Mouse (Mus musculus): Measurements from ENCODE around the gene Dvl2.

The Dvl2 gene

DNA sequence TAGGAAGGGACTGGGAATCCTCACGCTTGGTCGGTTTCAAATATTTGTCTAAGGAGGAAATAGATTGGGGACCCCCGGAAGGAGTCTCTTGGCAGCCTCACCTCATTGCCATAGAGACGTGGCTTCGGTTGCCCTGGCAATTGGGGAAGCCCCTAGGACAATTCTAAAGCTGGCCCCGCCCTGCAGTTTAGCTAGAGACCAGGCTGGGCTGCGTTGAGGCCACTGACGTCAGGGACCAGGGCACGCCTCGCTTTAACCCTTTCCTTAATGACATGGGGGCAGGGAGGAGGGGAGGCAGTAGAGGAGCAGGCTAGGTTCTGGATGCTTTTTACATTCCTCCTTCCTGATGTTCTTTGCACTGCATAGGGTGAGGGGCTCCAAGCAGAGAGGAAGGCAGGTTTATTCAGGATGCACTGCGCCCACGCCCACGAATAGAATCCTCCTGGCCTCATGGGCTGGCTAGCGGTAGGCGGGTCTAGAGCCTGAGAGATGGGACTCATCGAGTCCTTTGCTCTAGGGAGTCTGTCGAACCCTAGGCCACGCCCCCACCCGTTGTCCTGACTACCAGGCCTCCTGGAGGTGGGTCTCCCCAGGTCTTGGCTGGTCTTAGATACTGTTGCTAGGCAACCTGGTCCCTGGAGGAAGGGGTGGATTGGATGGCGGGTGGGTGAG is 28.9 kb downstream of the Dvl2 start:
- 2% methylated on average over 20 of the region's 20 CpGs for WGBS

DNA sequence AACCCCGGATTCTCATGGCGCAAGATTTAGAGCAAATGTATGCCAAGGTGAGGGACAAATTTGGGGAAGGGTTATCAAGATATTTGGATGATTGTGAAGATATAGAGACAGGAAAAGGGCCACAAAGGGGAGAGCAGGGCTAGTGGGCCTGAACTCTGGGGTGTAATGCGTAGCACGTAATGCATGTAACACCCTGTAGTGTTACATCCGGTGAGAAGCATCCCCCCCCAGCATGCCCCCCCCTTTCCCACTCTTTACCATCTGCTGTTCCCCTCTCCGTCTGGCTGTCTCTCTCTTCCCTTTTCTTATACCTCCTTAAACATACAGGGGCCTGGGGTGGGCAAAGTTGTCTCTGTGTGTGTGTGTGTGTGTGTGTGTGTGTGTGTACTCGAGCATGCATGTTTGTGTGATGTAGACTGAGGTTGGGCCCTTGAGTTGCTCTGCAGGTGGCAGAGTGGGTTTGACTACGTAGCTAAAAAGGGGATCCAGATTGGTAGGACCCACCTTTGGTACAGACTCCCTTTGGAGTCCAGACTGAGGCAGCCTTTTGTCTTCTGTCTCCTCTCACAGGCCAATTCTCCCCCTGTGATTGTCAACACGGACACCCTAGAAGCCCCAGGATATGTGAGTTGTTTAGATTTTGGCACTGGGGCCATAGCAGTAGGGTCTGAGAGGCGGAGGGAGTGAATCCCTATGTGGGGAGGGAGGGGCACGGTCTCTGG is 29.6 kb downstream of the Dvl2 start:
- 29% methylated on average over 11 of the region's 11 CpGs for WGBS

DNA sequence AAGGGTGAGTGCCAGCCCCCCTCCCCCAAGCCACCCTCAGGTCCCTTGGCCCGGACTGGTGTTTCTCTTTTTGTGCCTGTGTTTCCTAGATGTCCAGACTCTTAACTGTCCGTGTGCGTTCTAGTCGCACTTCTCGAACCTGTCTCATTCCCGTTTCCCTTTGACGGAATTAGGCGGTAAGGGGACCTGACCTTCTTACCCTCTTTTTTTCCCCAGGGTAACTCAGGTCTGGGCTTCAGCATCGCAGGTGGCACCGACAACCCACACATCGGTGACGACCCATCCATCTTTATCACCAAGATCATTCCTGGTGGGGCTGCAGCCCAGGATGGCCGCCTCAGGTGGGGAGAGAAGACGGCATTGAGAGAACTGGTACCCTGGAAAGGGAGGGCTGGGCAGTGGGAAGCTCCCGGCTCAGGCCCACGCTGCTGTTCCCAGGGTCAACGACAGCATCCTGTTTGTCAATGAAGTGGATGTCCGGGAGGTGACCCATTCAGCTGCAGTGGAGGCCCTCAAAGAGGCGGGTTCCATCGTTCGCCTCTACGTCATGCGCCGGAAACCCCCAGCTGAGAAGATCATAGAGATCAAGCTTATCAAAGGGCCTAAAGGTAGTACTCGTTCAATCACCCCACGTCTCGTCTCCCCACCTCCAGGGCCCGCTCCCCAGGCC is 30.4 kb downstream of the Dvl2 start:
- whole genome bisulfite sequencing, result 84% methylated on average over 28 of the region's 28 CpGs

DNA sequence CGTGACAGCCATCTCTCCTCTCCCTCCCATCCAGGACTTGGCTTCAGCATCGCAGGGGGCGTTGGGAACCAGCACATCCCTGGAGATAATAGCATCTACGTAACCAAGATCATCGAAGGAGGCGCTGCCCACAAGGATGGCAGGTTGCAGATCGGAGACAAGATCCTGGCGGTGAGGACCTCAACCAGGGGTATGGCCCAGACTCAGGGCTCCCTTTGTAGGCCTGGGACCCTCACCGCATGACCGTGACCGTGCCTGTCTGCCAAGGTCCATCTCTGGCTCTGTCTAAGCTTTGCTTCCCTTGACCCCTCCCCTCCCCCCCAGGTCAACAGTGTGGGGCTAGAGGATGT is 30.9 kb downstream of the Dvl2 start:
- WGBS, result 77% methylated on average over 11 of the region's 11 CpGs

DNA sequence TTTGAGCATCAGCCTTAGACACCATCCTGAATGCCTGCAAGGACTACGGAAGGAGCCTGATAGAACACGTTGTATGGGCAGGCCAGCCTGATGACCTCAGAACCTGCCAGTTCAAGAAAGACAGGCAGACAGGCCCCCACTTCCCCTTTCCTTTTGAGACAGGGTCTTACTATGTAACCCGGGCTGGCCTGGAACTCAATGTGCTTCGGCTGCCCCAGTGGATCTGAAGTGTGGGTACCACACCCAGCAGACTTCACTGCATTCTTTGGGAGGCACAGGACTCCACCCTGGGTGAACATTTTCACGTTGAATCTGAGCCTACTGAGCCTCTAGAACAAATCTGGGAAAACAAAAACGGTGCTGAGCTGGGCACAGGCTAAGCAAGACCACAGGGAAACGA is 37.8 kb downstream of the Dvl2 start:
- 64% methylated on average over 7 of the region's 7 CpGs for WGBS

DNA sequence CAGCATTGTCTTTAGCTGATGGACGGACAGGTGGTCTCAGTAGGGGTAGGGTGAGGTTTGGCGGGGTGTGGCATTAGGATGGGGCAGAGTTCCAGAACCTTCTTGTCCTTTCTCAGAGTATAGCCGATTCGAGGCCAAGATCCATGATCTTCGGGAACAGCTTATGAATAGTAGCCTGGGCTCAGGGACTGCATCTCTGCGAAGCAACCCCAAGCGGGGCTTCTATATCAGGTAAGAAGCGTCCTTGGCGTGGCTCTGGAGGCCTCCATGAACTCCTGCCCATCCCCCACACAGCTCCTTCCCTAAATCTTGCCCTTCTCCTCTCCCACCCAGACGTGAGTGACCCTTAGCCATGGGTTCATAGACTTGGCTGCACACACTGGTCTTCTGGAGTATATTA is 39.2 kb downstream of the Dvl2 start:
- 90% methylated on average over 10 of the region's 10 CpGs for WGBS

DNA sequence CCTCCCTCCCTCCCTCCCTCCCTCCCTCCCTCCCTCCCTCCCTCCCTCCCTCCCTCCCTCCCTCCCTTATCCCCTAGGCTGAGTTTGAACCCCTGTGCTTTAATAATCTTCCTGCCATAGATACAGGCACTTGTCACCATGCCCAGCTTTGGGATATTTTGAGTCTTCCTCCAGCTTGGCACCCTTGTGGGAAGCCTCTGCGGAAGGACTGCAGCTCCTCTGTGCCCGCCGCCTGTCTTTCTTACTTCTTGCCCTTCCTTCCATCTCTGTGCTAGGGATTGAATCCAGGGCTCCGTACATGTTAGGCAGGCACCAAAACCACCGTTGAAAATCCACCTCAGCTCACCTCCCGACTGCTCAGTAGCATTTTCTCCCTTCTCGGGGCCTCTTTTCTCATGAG is 39.8 kb downstream of the Dvl2 start:
- 46% methylated on average over 7 of the region's 7 CpGs for WGBS

DNA sequence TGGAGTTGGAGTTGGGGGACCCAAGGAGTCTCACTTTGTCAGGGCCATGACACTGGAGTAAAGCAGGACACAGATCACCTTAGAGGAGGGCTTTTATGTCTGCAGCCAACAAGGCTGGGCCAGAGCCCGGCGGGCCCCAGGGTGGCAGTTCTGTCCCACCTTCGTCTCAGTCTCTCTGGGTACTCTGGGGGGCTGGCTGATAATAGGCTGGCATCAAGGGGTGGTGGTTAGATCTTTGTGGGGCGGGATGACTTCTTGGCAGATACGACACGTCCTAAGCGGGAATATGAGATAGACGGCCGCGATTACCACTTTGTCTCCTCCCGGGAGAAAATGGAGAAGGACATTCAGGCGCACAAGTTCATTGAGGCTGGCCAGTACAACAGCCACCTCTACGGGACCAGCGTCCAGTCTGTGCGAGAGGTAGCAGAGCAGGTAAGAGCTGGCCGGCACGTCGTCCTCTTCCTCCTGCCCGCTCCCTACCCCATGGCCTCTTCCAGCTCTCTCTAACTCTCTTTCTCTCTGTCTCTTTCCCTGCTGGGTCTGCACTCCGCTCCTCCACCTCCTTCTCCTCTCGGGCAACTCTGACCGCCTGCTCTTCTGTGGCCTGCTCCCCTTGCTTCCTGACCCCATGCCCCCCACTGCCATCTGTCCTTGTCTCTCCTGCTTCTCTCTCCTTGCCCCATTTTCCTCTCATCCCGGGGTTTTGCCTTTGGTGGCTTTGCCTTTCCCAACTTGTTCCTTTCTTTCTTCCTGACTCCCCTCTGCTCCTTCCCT is 42.1 kb downstream of the Dvl2 start:
- 86% methylated on average over 23 of the region's 23 CpGs for WGBS

DNA sequence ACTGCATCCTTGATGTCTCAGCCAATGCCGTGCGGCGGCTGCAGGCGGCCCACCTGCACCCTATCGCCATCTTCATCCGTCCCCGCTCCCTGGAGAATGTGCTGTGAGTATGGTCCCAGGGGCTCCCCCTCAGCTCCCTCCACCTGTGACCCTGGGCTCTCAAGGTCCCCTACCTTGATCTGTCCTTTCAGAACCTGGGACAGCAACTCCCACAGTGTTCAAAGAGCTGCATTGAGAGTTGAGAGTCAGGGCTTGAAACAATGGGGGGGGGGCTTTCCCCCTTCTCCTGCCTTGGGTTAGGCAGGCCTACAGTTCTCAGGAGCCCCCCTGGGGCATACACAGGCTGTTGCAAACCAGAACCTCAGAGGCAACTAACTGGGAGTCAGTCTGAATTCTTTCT is 43.3 kb downstream of the Dvl2 start:
- 85% methylated on average over 7 of the region's 7 CpGs for WGBS

DNA sequence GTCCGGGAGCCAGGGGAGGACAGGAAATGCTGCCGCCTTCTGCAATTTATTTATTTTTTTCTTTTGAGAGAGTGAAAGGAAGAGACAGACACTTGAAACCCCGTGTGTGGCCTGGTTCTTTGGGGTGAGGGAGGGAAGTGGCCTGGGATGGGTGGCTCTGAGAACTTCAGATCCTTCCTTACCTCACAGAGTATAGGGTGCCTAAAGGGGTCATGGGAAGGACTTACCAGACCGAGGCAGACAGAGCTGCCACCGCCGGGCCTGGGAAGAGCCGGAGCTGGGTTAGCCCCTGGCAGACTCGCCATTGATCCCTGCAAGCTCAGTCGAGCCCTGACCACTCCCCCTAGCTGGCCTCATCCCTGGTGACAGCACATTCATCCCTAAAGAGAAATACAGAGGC is 45.0 kb downstream of the Dvl2 start:
- WGBS, result 65% methylated on average over 9 of the region's 9 CpGs

DNA sequence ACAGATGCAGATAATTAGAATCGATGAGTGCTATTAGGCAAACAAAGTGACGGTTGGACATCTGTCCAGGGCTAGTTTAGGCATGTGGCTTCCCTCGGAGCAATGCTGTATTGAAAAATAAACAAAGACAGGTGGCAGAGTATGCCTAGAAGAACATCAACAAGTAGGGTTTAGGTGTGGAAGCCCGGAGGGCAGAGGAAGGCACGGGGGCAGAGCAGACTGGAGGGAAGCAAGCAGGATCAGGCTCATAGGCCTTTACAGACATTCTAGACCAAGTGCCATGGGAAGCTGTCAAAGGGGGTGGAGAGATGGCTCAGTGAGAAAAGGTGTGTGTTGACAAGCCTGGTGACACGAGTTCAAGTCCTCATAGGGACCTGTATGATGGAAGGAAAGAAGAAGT is 49.0 kb downstream of the Dvl2 start:
- WGBS, result 55% methylated on average over 6 of the region's 6 CpGs

DNA sequence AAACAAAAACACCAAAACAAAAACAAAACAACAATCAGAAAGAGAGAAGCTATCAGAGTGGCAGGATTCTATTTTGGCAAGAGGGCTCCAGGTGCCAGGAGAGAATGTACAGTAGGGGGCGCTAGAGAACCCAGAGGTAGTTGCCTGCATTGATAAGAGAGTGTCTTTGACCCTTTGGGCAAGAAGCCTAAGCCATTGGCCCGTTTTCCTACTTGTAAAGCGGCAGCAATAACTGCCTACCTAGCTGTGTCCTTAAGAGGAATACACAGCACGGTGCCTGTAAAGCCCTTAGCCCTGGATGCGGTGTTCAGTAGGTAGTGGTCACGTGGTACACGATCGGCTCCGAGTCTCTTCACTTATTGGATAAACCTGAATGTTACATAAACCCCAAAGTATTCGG is 49.4 kb downstream of the Dvl2 start:
- 44% methylated on average over 10 of the region's 10 CpGs for WGBS

DNA sequence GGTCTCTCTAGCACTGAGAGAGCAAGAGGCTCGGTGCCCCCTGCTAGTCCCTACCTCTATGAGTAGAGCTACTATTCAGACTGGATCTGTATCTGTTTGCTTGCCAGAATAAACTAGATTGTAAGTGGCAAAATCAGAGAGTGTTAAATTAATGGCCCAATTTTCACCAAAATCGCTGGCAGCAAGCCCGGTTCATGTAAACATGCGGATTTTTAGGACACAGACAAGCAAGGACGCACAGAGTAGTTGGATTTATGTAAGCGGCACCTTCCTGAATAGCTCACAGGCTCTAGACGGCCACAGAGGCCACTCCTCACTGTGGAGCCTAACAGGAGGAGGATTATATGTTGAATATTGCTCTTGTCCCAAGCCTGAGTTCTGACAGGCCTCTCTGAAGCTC is 52.8 kb downstream of the Dvl2 start:
- 68% methylated on average over 7 of the region's 7 CpGs for WGBS

DNA sequence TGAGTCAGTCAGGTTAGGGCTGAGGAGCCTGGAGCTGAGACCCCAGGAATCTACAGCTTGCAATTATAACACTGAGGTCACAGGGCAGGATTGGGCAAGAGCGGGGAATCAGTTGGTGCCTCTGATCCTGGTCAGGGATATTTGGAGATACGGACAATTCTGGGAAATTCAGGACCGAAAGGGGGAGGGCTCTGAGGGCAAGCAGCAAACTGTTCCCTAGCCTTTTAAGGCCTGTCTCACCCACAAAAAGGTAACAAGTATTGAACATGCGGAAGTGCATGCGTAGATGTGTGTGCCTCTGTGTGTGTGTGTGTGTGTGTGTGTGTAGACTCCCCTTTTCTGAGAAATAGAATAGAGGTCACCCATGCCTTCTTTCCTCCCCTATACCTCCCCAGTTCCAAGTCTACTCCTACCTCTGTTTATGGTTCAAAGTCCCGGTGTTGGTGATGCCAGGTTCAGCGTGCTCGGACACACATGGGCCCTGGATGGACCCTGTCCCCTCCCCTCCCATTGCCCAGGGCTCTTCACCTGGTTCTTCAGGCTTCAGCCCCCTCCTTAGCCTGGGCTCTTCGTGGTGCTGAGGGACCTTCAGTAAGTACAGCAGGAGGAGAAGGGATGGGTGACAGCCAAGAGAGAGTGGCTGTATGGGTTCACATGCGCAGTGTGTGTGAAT is 53.6 kb downstream of the Dvl2 start, which contains the start of gene Asgr1:
TSS of gene Asgr1 (plus strand) at position 188 of the 673 bp plus-strand sequence.
- 88% methylated on average over 10 of the region's 10 CpGs for WGBS

DNA sequence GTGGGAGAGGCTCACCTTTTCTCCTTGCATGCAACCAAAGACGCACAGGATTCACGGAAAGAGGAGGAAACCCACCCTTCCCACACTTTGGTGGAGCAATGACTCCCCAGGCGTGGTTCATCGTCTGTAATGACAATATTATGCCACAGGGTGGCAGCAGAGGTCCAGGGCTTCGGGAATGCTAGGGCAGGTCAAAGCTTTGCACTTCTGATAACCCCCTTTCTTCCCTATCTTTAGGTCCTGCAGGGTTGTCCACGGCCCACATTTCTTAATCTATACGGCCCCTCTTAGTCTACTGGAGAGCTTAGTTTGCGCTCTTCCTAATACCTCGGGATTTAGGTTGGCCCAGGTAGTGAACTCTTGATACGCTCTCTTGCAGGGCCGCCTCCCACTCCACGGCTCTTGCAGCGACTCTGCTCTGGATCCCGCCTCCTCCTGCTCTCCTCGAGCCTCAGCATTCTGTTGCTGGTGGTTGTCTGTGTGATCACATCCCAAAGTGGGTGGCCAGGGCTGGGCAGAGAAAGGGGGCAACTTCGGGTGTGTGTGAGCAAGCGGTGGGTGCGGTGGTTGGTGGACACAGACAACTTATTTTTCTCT is 55.3 kb downstream of the Dvl2 start:
- 20% methylated on average over 18 of the region's 18 CpGs for WGBS

DNA sequence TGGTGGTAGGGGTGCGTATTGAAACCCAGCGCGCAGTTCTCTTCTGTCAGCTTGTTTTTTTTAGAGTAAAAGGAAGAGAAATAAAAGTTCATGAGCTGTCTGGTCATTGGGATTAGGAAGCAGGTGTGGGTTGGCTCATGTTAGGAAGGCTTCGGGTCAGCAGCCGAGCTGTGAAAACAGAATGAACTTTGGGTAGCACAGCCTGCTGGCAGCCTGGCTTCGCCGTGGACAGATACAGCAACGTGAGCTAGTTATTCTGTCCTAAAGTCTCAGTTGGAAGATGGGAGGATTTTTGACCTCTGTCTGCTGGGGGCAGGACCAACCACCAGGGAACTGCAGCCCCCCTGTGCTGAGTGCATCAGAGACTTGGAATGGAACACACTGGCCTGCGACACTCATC is 57.4 kb downstream of the Dvl2 start:
- WGBS, result 78% methylated on average over 9 of the region's 9 CpGs

DNA sequence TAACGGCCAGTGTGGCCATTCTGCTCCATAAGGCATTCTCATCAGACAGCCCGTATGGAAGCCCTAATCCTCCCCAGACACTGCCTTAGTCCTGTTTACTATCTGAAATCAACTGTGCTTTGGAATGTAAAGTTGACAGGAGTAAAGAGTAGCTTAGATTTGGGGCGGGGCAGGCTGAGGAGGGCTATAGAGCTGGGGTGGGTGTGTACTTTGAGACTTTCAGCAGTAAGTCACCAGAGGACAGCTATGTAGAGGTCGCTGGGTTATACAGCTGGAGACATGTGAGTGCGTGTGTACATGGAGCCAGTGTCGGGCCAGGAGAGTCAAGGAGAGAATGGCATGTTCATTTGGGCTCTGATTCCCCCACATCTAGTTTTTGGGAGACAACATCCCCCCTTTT is 59.5 kb downstream of the Dvl2 start:
- 84% methylated on average over 6 of the region's 6 CpGs for WGBS
